Mouse (Mus musculus) testis, adult 2 months (tissue): Measurements from ENCODE around the gene Znrf2.

ENCODE experiments used
- CTCF ChIP-seq: fragments of 200-500 bp; IDR thresholded peaks from 2 replicates; pipeline ENCODE4 v1.5.1; 2012; ENCODE audit warnings: low read depth, mild to moderate bottlenecking, inconsistent platforms, low read length, moderate library complexity; ENCODE audit not compliant: control insufficient read depth, insufficient read depth, insufficient replicate concordance
- POLR2A ChIP-seq: fragments of 200-500 bp; IDR thresholded peaks from 2 replicates; pipeline ENCODE4 v1.6.1; 2012; ENCODE audit warnings: low read depth, mild to moderate bottlenecking, inconsistent platforms, low read length, moderate library complexity; ENCODE audit not compliant: control insufficient read depth

DNA sequence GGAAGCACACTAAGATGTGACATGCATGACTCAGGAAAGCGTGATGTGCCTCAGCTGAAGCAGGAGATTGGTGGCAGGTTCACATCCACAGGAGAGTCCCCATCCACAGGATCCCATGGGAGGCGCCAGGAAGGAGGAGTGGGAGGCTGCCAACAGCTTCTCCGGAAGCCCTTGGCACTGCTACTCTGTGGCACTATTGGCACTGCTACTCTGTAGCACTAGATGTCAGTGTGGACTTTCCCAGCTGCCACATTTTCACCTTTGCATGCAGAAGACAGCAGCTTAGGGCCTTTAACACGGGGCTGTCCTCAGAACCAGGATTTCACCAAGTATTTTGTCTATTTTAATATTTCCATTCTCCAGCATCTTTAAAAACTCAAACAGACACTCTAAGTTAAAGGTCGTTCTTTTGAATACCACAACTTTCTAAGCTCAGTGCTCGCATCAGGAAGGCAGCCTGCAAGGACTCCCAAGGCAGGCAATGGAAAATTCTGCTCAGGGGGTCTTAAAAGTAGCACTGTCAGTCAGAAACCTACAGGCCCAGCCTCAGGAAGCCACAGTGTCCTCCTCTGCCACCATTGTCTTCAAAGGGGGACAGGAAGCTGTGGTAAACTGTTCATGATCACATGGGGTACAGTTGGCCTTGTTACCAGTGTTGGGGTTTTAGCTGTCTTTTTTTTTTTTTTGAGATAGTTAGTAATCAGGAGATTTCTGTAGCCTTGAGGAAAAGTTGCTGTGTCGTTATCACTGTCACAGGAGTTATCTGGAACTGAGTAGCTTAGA is 7.0 kb upstream of the Znrf2 start:
- peak; percentile 15; the same call in 1 of the 2 replicates for TF ChIP-seq CTCF
- no peak for TF ChIP-seq POLR2A
